Mouse (Mus musculus) cerebellum, adult 2 months (tissue): Measurements from ENCODE around the gene Pah.

ENCODE experiments used
- CTCF ChIP-seq: fragments of 200-500 bp; IDR thresholded peaks from 2 replicates; pipeline ENCODE4 v1.5.1; 2011; ENCODE audit warnings: low read depth, mild to moderate bottlenecking, control low read depth, low read length, moderate library complexity, borderline replicate concordance; ENCODE audit not compliant: insufficient read depth
- POLR2A ChIP-seq: fragments of 200-500 bp; IDR thresholded peaks from 2 replicates; pipeline ENCODE4 v1.6.1; 2011; ENCODE audit warnings: low read length, control low read depth, borderline replicate concordance; ENCODE audit not compliant: insufficient read depth

DNA sequence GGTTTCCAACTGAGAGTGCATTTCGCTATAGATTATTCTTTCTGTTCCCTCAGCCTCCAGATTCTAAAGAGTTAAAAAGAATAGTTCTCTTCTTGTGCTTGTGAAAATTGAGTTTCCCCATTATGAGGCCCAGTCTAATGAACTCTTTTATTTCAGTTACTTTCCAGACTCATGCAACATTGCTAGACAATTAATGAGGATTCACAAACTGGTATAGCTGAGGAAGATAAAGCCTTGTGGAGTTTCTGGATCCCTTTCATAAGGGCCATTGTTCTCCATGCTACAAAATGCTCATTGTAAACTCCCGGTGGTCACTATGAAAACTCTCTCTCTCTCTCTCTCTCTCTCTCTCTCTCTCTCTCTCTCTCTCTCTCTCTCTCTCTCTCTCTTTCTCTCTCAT, 46.6 kb upstream of the Pah start:
- TF ChIP-seq CTCF (no peak), POLR2A (no peak)
